Mouse (Mus musculus): ENCODE data around the gene Fam213a. TPM values are rescaled to one million over a fixed set of nuclear protein-coding genes. Genes with fewer than 3 reads are reported as not detected.

The Fam213a gene
- polyA plus RNA-seq, 1 experiment from 2014 or later: 70.4 TPM

GRCm38 (mm10) chr14:40962365-40963290, 51.0 kb downstream of the Fam213a start:
- Histone ChIP-seq H3K27ac (replicated peaks; ENCODE audit: low read depth, low read length) (no peak overlapping the region), H3K27me3 (ENCODE audit: control insufficient read depth, insufficient read depth, low read length) (no peaks in the 10 kb centered on the region), H3K9me3 (ENCODE audit: control insufficient read depth, low read length) (no peaks in the 10 kb centered on the region), H3K4me3 (replicated peaks; ENCODE audit: low read depth, low read length) (no peak overlapping the region), H3K4me1 (ENCODE audit: control insufficient read depth, insufficient read depth, low read length) (peaks cover 51% of the 10 kb centered on the region), H3K9ac (replicated peaks; ENCODE audit: low read length) (no peak overlapping the region), H3K36me3 (ENCODE audit: control insufficient read depth, insufficient read depth, low read length) (no peaks in the 10 kb centered on the region), H3K4me2 (ENCODE audit: low read length) (no peak overlapping the region)
- WGBS: 74% methylated on average over 11 of the region's 11 CpGs
- no peak for DNase-seq
- ATAC-seq (ENCODE audit: low FRiP score, low TSS enrichment): no peak

GRCm38 (mm10) chr14:40960237-40960636, 53.4 kb downstream of the Fam213a start:
- ATAC-seq (ENCODE audit: low FRiP score, low TSS enrichment): no peak
- no peaks in the 10 kb centered on the region for H3K27me3 ChIP-seq (ENCODE audit: control insufficient read depth, insufficient read depth, low read length)
- H3K27ac ChIP-seq (replicated peaks; ENCODE audit: low read depth, low read length): no peak overlapping the region
- peaks cover 66% of the 10 kb centered on the region for H3K4me1 ChIP-seq (ENCODE audit: control insufficient read depth, insufficient read depth, low read length)
- no peak overlapping the region for H3K4me2 ChIP-seq (ENCODE audit: low read length)
- H3K9me3 ChIP-seq (ENCODE audit: control insufficient read depth, low read length): no peaks in the 10 kb centered on the region
- no peak for DNase-seq
- H3K4me3 ChIP-seq (replicated peaks; ENCODE audit: low read depth, low read length): no peak overlapping the region
- H3K9ac ChIP-seq (replicated peaks; ENCODE audit: low read length): no peak overlapping the region
- WGBS: 40% methylated on average over 4 of the region's 4 CpGs
- no peaks in the 10 kb centered on the region for H3K36me3 ChIP-seq (ENCODE audit: control insufficient read depth, insufficient read depth, low read length)

GRCm38 (mm10) chr14:40959586-40959985, 54.0 kb downstream of the Fam213a start:
- no peaks in the 10 kb centered on the region for H3K27me3 ChIP-seq (ENCODE audit: control insufficient read depth, insufficient read depth, low read length)
- no peaks in the 10 kb centered on the region for H3K36me3 ChIP-seq (ENCODE audit: control insufficient read depth, insufficient read depth, low read length)
- no peak overlapping the region for H3K27ac ChIP-seq (replicated peaks; ENCODE audit: low read depth, low read length)
- no peak overlapping the region for H3K9ac ChIP-seq (replicated peaks; ENCODE audit: low read length)
- no peak for ATAC-seq (ENCODE audit: low FRiP score, low TSS enrichment)
- H3K4me1 ChIP-seq (ENCODE audit: control insufficient read depth, insufficient read depth, low read length): peaks cover 66% of the 10 kb centered on the region
- no peak overlapping the region for H3K4me3 ChIP-seq (replicated peaks; ENCODE audit: low read depth, low read length)
- no peak overlapping the region for H3K4me2 ChIP-seq (ENCODE audit: low read length)
- WGBS: 26% methylated on average over 3 of the region's 3 CpGs
- no peak for DNase-seq
- no peaks in the 10 kb centered on the region for H3K9me3 ChIP-seq (ENCODE audit: control insufficient read depth, low read length)

- Histone ChIP-seq H3K9ac (replicated peaks; ENCODE audit: low read length) (no peak overlapping the region; the same call in 1 of the 2 replicates), H3K4me2 (ENCODE audit: low read length) (no peak overlapping the region), H3K4me1 (ENCODE audit: control insufficient read depth, insufficient read depth, low read length) (peaks cover 65% of the 10 kb centered on the region), H3K9me3 (ENCODE audit: control insufficient read depth, low read length) (no peaks in the 10 kb centered on the region), H3K36me3 (ENCODE audit: control insufficient read depth, insufficient read depth, low read length) (no peaks in the 10 kb centered on the region), H3K27ac (replicated peaks; ENCODE audit: low read depth, low read length) (no peak overlapping the region), H3K27me3 (ENCODE audit: control insufficient read depth, insufficient read depth, low read length) (no peaks in the 10 kb centered on the region), H3K4me3 (replicated peaks; ENCODE audit: low read depth, low read length) (no peak overlapping the region)
- DNase-seq: no peak
- ATAC-seq (ENCODE audit: low FRiP score, low TSS enrichment): no peak
- WGBS: 51% methylated on average over 2 of the region's 2 CpGs
Observed at GRCm38 (mm10) chr14:40958986-40959381, 54.6 kb downstream of the Fam213a start.

- Histone ChIP-seq H3K4me3 (replicated peaks; ENCODE audit: low read depth, low read length) (no peak overlapping the region), H3K36me3 (ENCODE audit: control insufficient read depth, insufficient read depth, low read length) (no peaks in the 10 kb centered on the region), H3K9ac (replicated peaks; ENCODE audit: low read length) (no peak overlapping the region; the same call in 1 of the 2 replicates), H3K9me3 (ENCODE audit: control insufficient read depth, low read length) (no peaks in the 10 kb centered on the region), H3K4me1 (ENCODE audit: control insufficient read depth, insufficient read depth, low read length) (peaks cover 66% of the 10 kb centered on the region), H3K27ac (replicated peaks; ENCODE audit: low read depth, low read length) (0 out of 2 replicates have a peak overlapping the region, but pooled peaks have one; percentile 33), H3K4me2 (ENCODE audit: low read length) (no peak overlapping the region), H3K27me3 (ENCODE audit: control insufficient read depth, insufficient read depth, low read length) (no peaks in the 10 kb centered on the region)
- 32% methylated on average over 4 of the region's 4 CpGs for WGBS
- ATAC-seq (ENCODE audit: low FRiP score, low TSS enrichment): no peak
- no peak for DNase-seq
Observed at GRCm38 (mm10) chr14:40958083-40958985, 55.3 kb downstream of the Fam213a start.

GRCm38 (mm10) chr14:40957607-40958006, 56.0 kb downstream of the Fam213a start:
- H3K4me2 ChIP-seq (ENCODE audit: low read length): no peak overlapping the region
- ATAC-seq (ENCODE audit: low FRiP score, low TSS enrichment): no peak

GRCm38 (mm10) chr14:40956252-40957146, 57.1 kb downstream of the Fam213a start:
- no peak overlapping the region for H3K4me3 ChIP-seq (replicated peaks; ENCODE audit: low read depth, low read length)
- H3K36me3 ChIP-seq (ENCODE audit: control insufficient read depth, insufficient read depth, low read length): no peaks in the 10 kb centered on the region
- peak overlapping the region; percentile 54 for H3K9ac ChIP-seq (replicated peaks; ENCODE audit: low read length)
- peak overlapping the region; percentile 98 for H3K27ac ChIP-seq (replicated peaks; ENCODE audit: low read depth, low read length)
- H3K27me3 ChIP-seq (ENCODE audit: control insufficient read depth, insufficient read depth, low read length): no peaks in the 10 kb centered on the region
- WGBS: 14% methylated on average over 13 of the region's 13 CpGs
- DNase-seq: peak; percentile 84
- peak overlapping the region; percentile 48 for H3K4me2 ChIP-seq (ENCODE audit: low read length)
- ATAC-seq (ENCODE audit: low FRiP score, low TSS enrichment): peak; percentile 87
- no peaks in the 10 kb centered on the region for H3K9me3 ChIP-seq (ENCODE audit: control insufficient read depth, low read length)
- H3K4me1 ChIP-seq (ENCODE audit: control insufficient read depth, insufficient read depth, low read length): peaks cover 56% of the 10 kb centered on the region

More at GRCm38 (mm10) chr14:40957607-40958006, 56.0 kb downstream of the Fam213a start:
- Histone ChIP-seq H3K27me3 (ENCODE audit: control insufficient read depth, insufficient read depth, low read length) (no peaks in the 10 kb centered on the region), H3K4me3 (replicated peaks; ENCODE audit: low read depth, low read length) (no peak overlapping the region), H3K27ac (replicated peaks; ENCODE audit: low read depth, low read length) (no peak overlapping the region), H3K4me1 (ENCODE audit: control insufficient read depth, insufficient read depth, low read length) (peaks cover 63% of the 10 kb centered on the region), H3K9ac (replicated peaks; ENCODE audit: low read length) (no peak overlapping the region), H3K36me3 (ENCODE audit: control insufficient read depth, insufficient read depth, low read length) (no peaks in the 10 kb centered on the region), H3K9me3 (ENCODE audit: control insufficient read depth, low read length) (no peaks in the 10 kb centered on the region)
- WGBS: 47% methylated on average over 3 of the region's 3 CpGs
- DNase-seq: peak; percentile 69

Measured in midbrain, embryonic 14.5 days (tissue).